Mouse (Mus musculus) hindbrain, embryonic 14.5 days (tissue): ENCODE data around the gene Spindoc. TPM values are rescaled to one million over a fixed set of nuclear protein-coding genes. Genes with fewer than 3 reads are reported as not detected.

Source experiments
- ATAC-seq: fragments of 200-750 bp; cut with Nextera tagmentation; 2 replicates; pipeline ENCODE4 v1.8.0; 2017; ENCODE audit warnings: moderate number of reproducible peaks, mild to moderate bottlenecking, moderate TSS enrichment, moderate library complexity; ENCODE audit not compliant: low FRiP score
- DNase-seq: peaks from one replicate; pipeline ENCODE4 v3.0.0-alpha.2; 2015; ENCODE audit warnings: low spot score
- H3K27ac ChIP-seq: fragments of 300-500 bp; sonication (generic); 2 replicates; pipeline ENCODE4 v1.5.1; 2014; ENCODE audit warnings: mild to moderate bottlenecking, moderate library complexity
- H3K27me3 ChIP-seq: fragments of 300-500 bp; sonication (generic); 2 replicates; pipeline ENCODE4 v1.6.1; 2014; ENCODE audit warnings: mild to moderate bottlenecking, low read length, mixed read lengths; ENCODE audit not compliant: control insufficient read depth, insufficient read depth
- H3K36me3 ChIP-seq: fragments of 300-500 bp; sonication (generic); replicated peaks from 2 replicates; pipeline ENCODE4 v1.6.1; 2014; ENCODE audit not compliant: control insufficient read depth, insufficient read depth
- H3K4me1 ChIP-seq: fragments of 300-500 bp; sonication (generic); replicated peaks from 2 replicates; pipeline ENCODE4 v1.6.1; 2014; ENCODE audit warnings: antibody characterized with exemption, low read length, mixed read lengths; ENCODE audit not compliant: control insufficient read depth, insufficient read depth
- H3K4me2 ChIP-seq: fragments of 300-500 bp; sonication (generic); replicated peaks from 2 replicates; pipeline ENCODE4 v1.6.1; 2014; ENCODE audit warnings: mild to moderate bottlenecking, moderate library complexity
- H3K4me3 ChIP-seq: fragments of 300-500 bp; sonication (generic); replicated peaks from 2 replicates; pipeline ENCODE4 v1.5.1; 2014; ENCODE audit warnings: mild to moderate bottlenecking, low read length
- H3K9ac ChIP-seq: fragments of 300-500 bp; sonication (generic); 2 replicates; pipeline ENCODE4 v1.6.1; 2014
- H3K9me3 ChIP-seq: fragments of 300-500 bp; sonication (generic); 2 replicates; pipeline ENCODE4 v1.6.1; 2016; ENCODE audit warnings: low read length; ENCODE audit not compliant: control insufficient read depth
- WGBS: fragments of 180-500 bp; shearing (Covaris S2); extraction: QIAGEN DNeasy Blood & Tissue Kit; methylation state at CpG from one replicate; pipeline ENCODE4 v1.1.7; 2014; 5-methylcytosine and 5-hydroxymethylcytosine counted together
- polyA plus RNA-seq: library from polyadenylated mRNA; unstranded; fragments of >200 nt; fragmentation: Nextera tagmentation; extraction: Ambion mirVana; gene quantifications from 2 replicates; pipeline ENCODE4 v1.2.1, GENCODE M21; 2014

The Spindoc gene
- polyA plus RNA-seq, 1 experiment from 2014 or later: 25.8 TPM

GRCm38 (mm10) chr19:7315587-7315984 is 67.2 kb downstream of the Spindoc start:
- ATAC-seq (no peak), DNase-seq (no peak)
- H3K9me3 ChIP-seq: no peaks in the 10 kb centered on the region
- WGBS: 84% methylated on average over 4 of the region's 4 CpGs
- H3K9ac ChIP-seq: no peak overlapping the region
- H3K36me3 ChIP-seq: no peaks in the 10 kb centered on the region
- H3K27me3 ChIP-seq: no peaks in the 10 kb centered on the region
- H3K4me3 ChIP-seq: no peak overlapping the region
- peaks cover 19% of the 10 kb centered on the region for H3K4me1 ChIP-seq
- no peak overlapping the region for H3K27ac ChIP-seq
- H3K4me2 ChIP-seq: no peak overlapping the region

GRCm38 (mm10) chr19:7314976-7315586 is 67.7 kb downstream of the Spindoc start:
- H3K4me1 ChIP-seq: peaks cover 24% of the 10 kb centered on the region
- no peak for DNase-seq
- ATAC-seq: no peak

GRCm38 (mm10) chr19:7313660-7314059 is 69.1 kb downstream of the Spindoc start:
- Histone ChIP-seq H3K27me3 (no peaks in the 10 kb centered on the region), H3K27ac (no peak overlapping the region), H3K9ac (no peak overlapping the region), H3K36me3 (no peaks in the 10 kb centered on the region), H3K4me3 (no peak overlapping the region), H3K4me2 (no peak overlapping the region), H3K9me3 (no peaks in the 10 kb centered on the region), H3K4me1 (peaks cover 28% of the 10 kb centered on the region)
- DNase-seq: no peak
- no peak for ATAC-seq
- WGBS: 84% methylated on average over 2 of the region's 2 CpGs

More at GRCm38 (mm10) chr19:7314976-7315586, 67.7 kb downstream of the Spindoc start:
- no peak overlapping the region for H3K4me3 ChIP-seq
- H3K9me3 ChIP-seq: no peaks in the 10 kb centered on the region
- H3K36me3 ChIP-seq: no peaks in the 10 kb centered on the region
- no peak overlapping the region for H3K27ac ChIP-seq
- no peaks in the 10 kb centered on the region for H3K27me3 ChIP-seq
- WGBS: 82% methylated on average over 8 of the region's 8 CpGs
- H3K4me2 ChIP-seq: no peak overlapping the region
- H3K9ac ChIP-seq: no peak overlapping the region

GRCm38 (mm10) chr19:7311306-7311705 is 71.5 kb downstream of the Spindoc start:
- H3K4me3 ChIP-seq: no peak overlapping the region
- peaks cover 47% of the 10 kb centered on the region for H3K4me1 ChIP-seq

GRCm38 (mm10) chr19:7310704-7311103 is 72.1 kb downstream of the Spindoc start:
- H3K27me3 ChIP-seq: no peaks in the 10 kb centered on the region
- H3K9ac ChIP-seq: no peak overlapping the region
- ATAC-seq (no peak), DNase-seq (no peak)
- no peak overlapping the region for H3K4me3 ChIP-seq
- no peak overlapping the region for H3K27ac ChIP-seq
- 31% methylated on average over 5 of the region's 5 CpGs for WGBS
- no peaks in the 10 kb centered on the region for H3K9me3 ChIP-seq
- H3K4me1 ChIP-seq: peaks cover 47% of the 10 kb centered on the region
- H3K36me3 ChIP-seq: no peaks in the 10 kb centered on the region
- H3K4me2 ChIP-seq: no peak overlapping the region

More at GRCm38 (mm10) chr19:7311306-7311705, 71.5 kb downstream of the Spindoc start:
- ATAC-seq: no peak
- 51% methylated on average over 10 of the region's 10 CpGs for WGBS
- H3K4me2 ChIP-seq: no peak overlapping the region
- no peak for DNase-seq
- H3K36me3 ChIP-seq: no peaks in the 10 kb centered on the region
- H3K27me3 ChIP-seq: no peaks in the 10 kb centered on the region
- H3K9ac ChIP-seq: no peak overlapping the region
- no peak overlapping the region for H3K27ac ChIP-seq
- no peaks in the 10 kb centered on the region for H3K9me3 ChIP-seq

GRCm38 (mm10) chr19:7309738-7310330 is 73.0 kb downstream of the Spindoc start:
- no peak overlapping the region for H3K27ac ChIP-seq
- no peaks in the 10 kb centered on the region for H3K9me3 ChIP-seq
- H3K4me2 ChIP-seq: no peak overlapping the region
- 82% methylated on average over 2 of the region's 2 CpGs for WGBS
- no peaks in the 10 kb centered on the region for H3K27me3 ChIP-seq
- DNase-seq: no peak
- ATAC-seq: no peak
- H3K4me3 ChIP-seq: no peak overlapping the region
- no peak overlapping the region for H3K9ac ChIP-seq
- 0 out of 2 replicates have a peak, but pooled peaks cover 4% of the 10 kb centered on the region for H3K36me3 ChIP-seq
- peaks cover 44% of the 10 kb centered on the region for H3K4me1 ChIP-seq

- Histone ChIP-seq H3K27ac (0 out of 2 replicates have a peak overlapping the region, but pooled peaks have one; percentile 43), H3K27me3 (no peaks in the 10 kb centered on the region), H3K36me3 (0 out of 2 replicates have a peak, but pooled peaks cover 4% of the 10 kb centered on the region), H3K9me3 (no peaks in the 10 kb centered on the region), H3K4me2 (no peak overlapping the region), H3K4me1 (peaks cover 44% of the 10 kb centered on the region), H3K4me3 (no peak overlapping the region), H3K9ac (peak overlapping the region; percentile 24; the same call in 1 of the 2 replicates)
- ATAC-seq: peak; percentile 34; the same call in 1 of the 2 replicates
- WGBS: 48% methylated on average over 8 of the region's 8 CpGs
- DNase-seq: no peak
Measured at GRCm38 (mm10) chr19:7307995-7308770, 74.6 kb downstream of the Spindoc start.

- H3K9me3 ChIP-seq: no peaks in the 10 kb centered on the region
- peaks cover 41% of the 10 kb centered on the region for H3K4me1 ChIP-seq
- no peak overlapping the region for H3K27ac ChIP-seq
Measured at GRCm38 (mm10) chr19:7306968-7307367, 75.8 kb downstream of the Spindoc start.

More at GRCm38 (mm10) chr19:7306968-7307367, 75.8 kb downstream of the Spindoc start:
- 69% methylated on average over 3 of the region's 3 CpGs for WGBS
- Histone ChIP-seq H3K36me3 (0 out of 2 replicates have a peak, but pooled peaks cover 4% of the 10 kb centered on the region), H3K4me2 (no peak overlapping the region), H3K9ac (no peak overlapping the region), H3K4me3 (no peak overlapping the region), H3K27me3 (no peaks in the 10 kb centered on the region)
- ATAC-seq (no peak), DNase-seq (no peak)
